Mouse (Mus musculus) olfactory bulb, adult 2 months (tissue): ENCODE results near the gene Hs6st3. TPM values are rescaled to one million over a fixed set of nuclear protein-coding genes. Genes with fewer than 3 reads are reported as not detected.
"Not testable (repeated sequence)": the region's sequence is repeated elsewhere in the genome, so short reads cannot be mapped to it uniquely, and the experiment has no call there.

Experiments
- H3K27ac ChIP-seq: fragments of 200-500 bp; 2 replicates; pipeline ENCODE4 v1.5.1; 2012; ENCODE audit warnings: low read depth, low read length; ENCODE audit not compliant: insufficient read depth
- H3K4me1 ChIP-seq: fragments of 200-500 bp; 2 replicates; pipeline ENCODE4 v1.6.1; 2012; ENCODE audit warnings: low read length; ENCODE audit not compliant: control insufficient read depth, insufficient read depth
- H3K4me3 ChIP-seq: fragments of 200-500 bp; 2 replicates; pipeline ENCODE4 v1.5.1; 2012; ENCODE audit warnings: mild to moderate bottlenecking, low read depth, low read length, moderate library complexity; ENCODE audit not compliant: insufficient read depth
- CTCF ChIP-seq: fragments of 200-500 bp; IDR thresholded peaks from 2 replicates; pipeline ENCODE4 v1.5.1; 2012; ENCODE audit warnings: low read depth, mild to moderate bottlenecking, low read length, moderate library complexity; ENCODE audit not compliant: insufficient read depth
- POLR2A ChIP-seq: fragments of 200-500 bp; IDR thresholded peaks from 2 replicates; pipeline ENCODE4 v1.6.1; 2012; ENCODE audit warnings: mild to moderate bottlenecking, low read depth, low read length, moderate library complexity; ENCODE audit not compliant: insufficient read depth
- WGBS: fragments of 180-500 bp; shearing (Covaris S2); methylation state at CpG from one replicate; pipeline ENCODE4 v1.1.7; 2018; 5-methylcytosine and 5-hydroxymethylcytosine counted together
- polyA plus RNA-seq: library from polyadenylated mRNA; stranded (reverse); fragments of >200 nt; gene quantifications from 2 replicates; pipeline ENCODE4 v1.2.4, GENCODE M21; 2012; ENCODE audit warnings: low replicate concordance; ENCODE audit not compliant: missing spikeins, insufficient read depth, insufficient read length

Gene Hs6st3
- polyA plus RNA-seq, 1 experiment = not detected

- Histone ChIP-seq H3K4me1 (no peaks in the 10 kb centered on the region), H3K27ac (no peak overlapping the region), H3K4me3 (no peak overlapping the region)
- WGBS = 62% methylated on average over 5 of the region's 5 CpGs
- TF ChIP-seq POLR2A = no peak
Measured at GRCm38 (mm10) chr14:119520632-119521031, 382.5 kb downstream of the Hs6st3 start.

- no peaks in the 10 kb centered on the region for H3K4me1 ChIP-seq
- WGBS = 92% methylated on average over 1 of the region's 1 CpGs
- no peak overlapping the region for H3K27ac ChIP-seq
- no peak overlapping the region for H3K4me3 ChIP-seq
- TF ChIP-seq CTCF (no peak), POLR2A (no peak)
Measured at GRCm38 (mm10) chr14:119521056-119521455, 382.9 kb downstream of the Hs6st3 start.

- Histone ChIP-seq H3K27ac (no peak overlapping the region), H3K4me3 (no peak overlapping the region), H3K4me1 (no peaks in the 10 kb centered on the region)
- WGBS = 83% methylated on average over 13 of the region's 13 CpGs
- TF ChIP-seq CTCF = no peak
- no peak for TF ChIP-seq POLR2A
Measured at GRCm38 (mm10) chr14:119532889-119533546, 394.9 kb downstream of the Hs6st3 start.

GRCm38 (mm10) chr14:119540505-119540904 lies 402.4 kb downstream of the Hs6st3 start:
- H3K27ac ChIP-seq = no peak overlapping the region
- no peak overlapping the region for H3K4me3 ChIP-seq
- TF ChIP-seq CTCF (no peak), POLR2A (no peak)
- H3K4me1 ChIP-seq = no peaks in the 10 kb centered on the region
- 70% methylated on average over 5 of the region's 5 CpGs for WGBS

GRCm38 (mm10) chr14:119544596-119544995 lies 406.5 kb downstream of the Hs6st3 start:
- TF ChIP-seq CTCF (no peak), POLR2A (no peak)
- no peak overlapping the region for H3K27ac ChIP-seq
- 74% methylated on average over 3 of the region's 3 CpGs for WGBS
- no peak overlapping the region for H3K4me3 ChIP-seq
- H3K4me1 ChIP-seq = no peaks in the 10 kb centered on the region

- Histone ChIP-seq H3K4me1 (no peaks in the 10 kb centered on the region), H3K4me3 (no peak overlapping the region), H3K27ac (no peak overlapping the region)
- 57% methylated on average over 4 of the region's 4 CpGs for WGBS
- no peak for TF ChIP-seq POLR2A
- no peak for TF ChIP-seq CTCF
Measured at GRCm38 (mm10) chr14:119558356-119558755, 420.2 kb downstream of the Hs6st3 start.

- H3K4me3 ChIP-seq = no peak overlapping the region
- 70% methylated on average over 10 of the region's 10 CpGs for WGBS
- TF ChIP-seq POLR2A (no peak), CTCF (no peak)
Measured at GRCm38 (mm10) chr14:119582039-119582508, 443.9 kb downstream of the Hs6st3 start.

GRCm38 (mm10) chr14:119585069-119585468 lies 446.9 kb downstream of the Hs6st3 start:
- TF ChIP-seq POLR2A (no peak), CTCF (no peak)
- 80% methylated on average over 4 of the region's 4 CpGs for WGBS
- Histone ChIP-seq H3K4me1 (no peaks in the 10 kb centered on the region), H3K27ac (no peak overlapping the region), H3K4me3 (no peak overlapping the region)

More at GRCm38 (mm10) chr14:119582039-119582508, 443.9 kb downstream of the Hs6st3 start:
- Histone ChIP-seq H3K27ac (no peak overlapping the region), H3K4me1 (no peaks in the 10 kb centered on the region)

- not testable (repeated sequence) for H3K4me1 ChIP-seq, H3K27ac ChIP-seq, H3K4me3 ChIP-seq
- 93% methylated on average over 1 of the region's 1 CpGs for WGBS
Measured at GRCm38 (mm10) chr14:119587365-119587764, 449.2 kb downstream of the Hs6st3 start.

GRCm38 (mm10) chr14:119604327-119604726 lies 466.2 kb downstream of the Hs6st3 start:
- Histone ChIP-seq H3K4me1 (peaks cover 4% of the 10 kb centered on the region; the same call in 1 of the 2 replicates), H3K27ac (no peak overlapping the region), H3K4me3 (no peak overlapping the region)
- 74% methylated on average over 14 of the region's 14 CpGs for WGBS
- no peak for TF ChIP-seq POLR2A
- TF ChIP-seq CTCF = no peak
